Mouse (Mus musculus) adipocyte (in vitro differentiated cells): Measurements from ENCODE around the gene Igtp.
"Not testable (repeated sequence)": the region's sequence is repeated elsewhere in the genome, so short reads cannot be mapped to it uniquely, and the experiment has no call there.

Source experiments
- DNase-seq: peaks from one replicate; pipeline ENCODE4 v3.0.0-alpha.2; 2016; ENCODE audit warnings: low spot score

The Igtp gene

GRCm38 (mm10) chr11:58213673-58214342 is 14.5 kb downstream of the Igtp start:
- DNase-seq = no peak

- DNase-seq = peak; percentile 96
Observed at GRCm38 (mm10) chr11:58214391-58215048, 15.2 kb downstream of the Igtp start.

- DNase-seq = not testable (repeated sequence)
Observed at GRCm38 (mm10) chr11:58215049-58215430, 15.7 kb downstream of the Igtp start.

GRCm38 (mm10) chr11:58215814-58216213 is 16.5 kb downstream of the Igtp start:
- DNase-seq = no peak

- no peak for DNase-seq
Observed at GRCm38 (mm10) chr11:58216823-58217222, 17.5 kb downstream of the Igtp start.

- no peak for DNase-seq
Observed at GRCm38 (mm10) chr11:58223751-58224150, 24.4 kb downstream of the Igtp start.

- DNase-seq = no peak
Observed at GRCm38 (mm10) chr11:58224313-58224712, 25.0 kb downstream of the Igtp start.

- not testable (repeated sequence) for DNase-seq
Observed at GRCm38 (mm10) chr11:58224872-58225271, 25.5 kb downstream of the Igtp start.

GRCm38 (mm10) chr11:58225655-58226054 is 26.3 kb downstream of the Igtp start:
- DNase-seq = peak; percentile 85

- DNase-seq = no peak
Observed at GRCm38 (mm10) chr11:58226425-58226824, 27.1 kb downstream of the Igtp start.

- DNase-seq = not testable (repeated sequence)
Observed at GRCm38 (mm10) chr11:58228021-58228420, 28.7 kb downstream of the Igtp start.

GRCm38 (mm10) chr11:58230396-58230910 is 31.1 kb downstream of the Igtp start:
- no peak for DNase-seq

GRCm38 (mm10) chr11:58231156-58231555 is 31.8 kb downstream of the Igtp start:
- no peak for DNase-seq

GRCm38 (mm10) chr11:58234551-58234950 is 35.2 kb downstream of the Igtp start:
- not testable (repeated sequence) for DNase-seq

GRCm38 (mm10) chr11:58235152-58235551 is 35.8 kb downstream of the Igtp start:
- peak; percentile 30 for DNase-seq

- no peak for DNase-seq
Observed at GRCm38 (mm10) chr11:58238840-58239791, 39.8 kb downstream of the Igtp start.

- no peak for DNase-seq
Observed at GRCm38 (mm10) chr11:58247294-58247693, 47.9 kb downstream of the Igtp start.

- no peak for DNase-seq
Observed at GRCm38 (mm10) chr11:58249203-58249981, 50.0 kb downstream of the Igtp start.

- DNase-seq = no peak
Observed at GRCm38 (mm10) chr11:58250550-58250949, 51.2 kb downstream of the Igtp start.

GRCm38 (mm10) chr11:58254411-58254810 is 55.1 kb downstream of the Igtp start:
- no peak for DNase-seq
